Mouse (Mus musculus) layer of hippocampus, postnatal 14 days (tissue): ENCODE measurements around the gene Plekha7. TPM values are rescaled to one million over a fixed set of nuclear protein-coding genes. Genes with fewer than 3 reads are reported as not detected.

Source experiments
- DNase-seq, 2 experiments: peaks; one replicate each; pipeline ENCODE4 v3.0.0; 2021 to 2022; ENCODE audit warnings: low spot score in 2 of 2, mixed read lengths in 1 of 2
- total RNA-seq, 2 experiments: library from RNA; stranded (reverse); gene quantifications; 2 replicates each; pipeline ENCODE4 v1.2.3; 2021

The Plekha7 gene
- total RNA-seq, 2 experiments from 2014 or later, result 15.3 to 26.0 TPM

GRCm38 (mm10) chr7:116223010-116223783, 85.0 kb downstream of the Plekha7 start:
- DNase-seq, result no peak

- no peak for DNase-seq
Observed at GRCm38 (mm10) chr7:116222288-116223009, 85.7 kb downstream of the Plekha7 start.

- DNase-seq, result no peak
Observed at GRCm38 (mm10) chr7:116221883-116222282, 86.3 kb downstream of the Plekha7 start.

DNA sequence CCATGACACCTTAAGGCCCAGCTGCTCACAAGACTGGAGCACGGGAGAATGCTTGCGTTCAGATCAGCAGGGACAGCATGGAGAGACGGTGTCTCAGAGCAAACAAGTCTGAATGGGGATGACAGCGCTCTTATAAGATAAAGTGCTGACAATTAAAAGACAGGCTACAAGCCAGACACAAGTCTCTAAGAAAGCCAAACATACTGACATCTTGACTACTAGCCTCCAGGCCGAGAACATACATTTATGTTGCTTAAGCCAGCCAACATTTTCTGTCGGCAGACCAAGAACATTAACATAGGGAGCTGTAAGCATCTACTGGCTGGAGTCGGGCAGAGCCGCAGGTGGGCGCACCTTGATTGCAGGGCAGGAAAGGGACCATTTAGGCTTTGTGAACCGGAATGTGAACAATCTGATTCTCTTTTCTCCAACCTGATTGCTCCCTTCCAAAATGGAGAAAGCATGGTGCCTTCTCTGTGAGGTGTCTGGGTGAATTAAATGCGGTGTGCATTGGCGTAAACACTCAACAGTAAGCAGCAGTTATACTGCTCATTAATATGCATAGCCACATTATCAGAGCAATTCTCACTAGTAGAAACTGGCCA, 88.0 kb downstream of the Plekha7 start:
- DNase-seq, result no peak

DNA sequence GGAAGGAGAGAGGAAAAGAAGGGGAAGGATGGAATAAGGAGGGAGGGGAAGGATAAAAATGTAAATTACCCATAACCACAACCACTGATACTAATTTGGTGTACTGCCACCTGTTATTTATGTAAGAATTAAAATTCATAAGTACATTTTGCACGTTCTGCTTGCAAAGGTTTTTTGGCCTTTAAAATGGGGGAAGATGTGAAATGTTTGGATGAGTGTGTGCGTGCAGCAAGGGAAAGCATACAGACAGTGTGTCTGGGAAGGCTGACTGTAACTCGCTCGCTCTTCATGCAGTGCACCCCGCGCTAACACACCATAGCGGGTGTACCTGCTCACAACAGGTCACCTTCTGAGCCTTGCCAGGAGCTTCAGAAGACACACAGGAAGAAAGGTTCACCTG, 90.4 kb downstream of the Plekha7 start:
- no peak for DNase-seq

- no peak for DNase-seq
Observed at GRCm38 (mm10) chr7:116211904-116212303, 96.3 kb downstream of the Plekha7 start.

DNA sequence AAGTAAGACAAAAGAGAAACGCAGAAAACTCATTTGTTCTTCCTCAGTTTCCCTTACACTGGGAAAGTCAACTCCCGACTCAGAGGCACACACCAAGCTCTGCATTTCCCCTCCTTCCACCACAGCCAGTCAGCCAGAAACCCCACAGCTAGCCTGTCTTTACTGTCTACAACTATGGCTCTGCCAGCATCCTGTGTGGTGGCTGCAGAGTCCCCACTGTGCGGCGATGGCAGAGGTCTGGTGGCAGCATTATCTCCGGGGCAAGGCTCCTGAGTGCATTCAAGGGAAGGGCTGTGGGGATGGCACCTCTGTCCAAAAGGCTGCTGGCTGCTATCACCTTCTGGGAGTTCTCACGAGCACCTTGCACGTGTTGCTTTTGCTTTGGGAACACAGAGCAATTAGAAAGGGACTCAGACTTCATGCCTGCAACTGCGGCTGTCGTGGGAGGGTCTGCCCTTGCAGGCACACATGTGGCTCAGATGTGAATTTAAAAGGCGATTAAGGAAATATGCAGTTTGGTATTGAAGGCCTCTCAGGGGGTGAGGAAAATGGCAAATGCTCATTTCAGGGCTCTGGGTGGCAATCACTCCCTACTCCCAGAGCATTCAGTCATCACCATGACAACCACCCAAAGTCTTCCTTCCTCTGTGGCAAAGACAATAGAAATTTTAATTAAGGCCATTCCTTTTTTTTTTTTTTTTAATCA, 98.1 kb downstream of the Plekha7 start:
- DNase-seq, result no peak

- no peak for DNase-seq
Observed at GRCm38 (mm10) chr7:116208880-116209279, 99.3 kb downstream of the Plekha7 start.

DNA sequence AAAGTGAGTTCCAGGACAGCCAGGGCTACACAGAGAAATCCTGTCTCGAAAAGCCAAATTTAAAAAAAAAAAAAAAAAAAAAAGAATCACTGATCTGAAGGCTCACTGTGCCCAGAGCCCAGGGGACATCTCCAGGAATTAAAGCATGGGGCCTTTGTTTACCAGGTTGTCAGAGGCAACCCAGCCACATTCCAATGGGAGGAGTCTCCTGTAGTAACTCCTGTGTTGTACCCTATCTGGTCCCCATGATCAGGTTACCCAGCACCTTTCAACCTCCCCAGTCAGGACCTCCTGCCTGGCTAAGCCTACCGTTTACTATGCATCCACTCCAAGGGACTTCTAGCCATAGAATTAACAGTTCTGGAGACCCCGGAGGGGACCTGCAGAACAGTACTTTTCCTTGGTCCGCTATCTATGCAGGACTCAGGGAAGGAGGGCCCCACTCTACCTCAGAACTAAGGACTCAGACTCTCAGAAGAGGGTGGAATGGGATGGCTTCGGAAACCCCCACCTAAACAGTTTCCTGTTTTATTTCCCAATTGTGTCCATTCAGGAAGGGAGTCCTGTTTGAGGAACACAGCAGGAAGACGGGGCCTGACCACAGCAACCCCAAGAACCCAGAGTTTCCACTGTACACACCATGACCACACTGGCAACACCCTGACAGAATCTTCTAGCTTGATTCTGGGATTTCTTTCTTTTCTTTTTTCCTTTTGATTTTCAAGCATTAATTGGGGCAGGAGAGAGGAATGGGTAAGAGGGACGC, 101.2 kb downstream of the Plekha7 start:
- DNase-seq, result no peak

DNA sequence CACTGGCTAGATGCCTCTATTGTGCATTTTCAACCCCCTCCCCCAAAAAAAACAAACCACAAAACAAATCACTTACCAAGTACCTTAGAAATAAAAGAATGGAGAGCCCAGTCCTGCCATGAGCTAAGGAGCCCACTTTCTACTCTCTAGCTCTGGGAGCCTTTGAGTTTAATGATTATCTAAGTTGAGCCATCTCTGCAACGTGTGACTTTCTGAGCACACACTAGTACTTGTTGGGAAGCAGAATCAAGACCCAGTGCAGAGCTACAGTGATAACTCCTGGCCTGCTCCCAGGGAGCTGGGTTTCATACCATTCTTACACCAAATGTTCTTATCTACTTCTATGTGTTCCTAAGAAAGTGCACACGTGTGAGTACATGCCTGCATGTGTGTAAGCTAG, 102.7 kb downstream of the Plekha7 start:
- DNase-seq, result no peak

DNA sequence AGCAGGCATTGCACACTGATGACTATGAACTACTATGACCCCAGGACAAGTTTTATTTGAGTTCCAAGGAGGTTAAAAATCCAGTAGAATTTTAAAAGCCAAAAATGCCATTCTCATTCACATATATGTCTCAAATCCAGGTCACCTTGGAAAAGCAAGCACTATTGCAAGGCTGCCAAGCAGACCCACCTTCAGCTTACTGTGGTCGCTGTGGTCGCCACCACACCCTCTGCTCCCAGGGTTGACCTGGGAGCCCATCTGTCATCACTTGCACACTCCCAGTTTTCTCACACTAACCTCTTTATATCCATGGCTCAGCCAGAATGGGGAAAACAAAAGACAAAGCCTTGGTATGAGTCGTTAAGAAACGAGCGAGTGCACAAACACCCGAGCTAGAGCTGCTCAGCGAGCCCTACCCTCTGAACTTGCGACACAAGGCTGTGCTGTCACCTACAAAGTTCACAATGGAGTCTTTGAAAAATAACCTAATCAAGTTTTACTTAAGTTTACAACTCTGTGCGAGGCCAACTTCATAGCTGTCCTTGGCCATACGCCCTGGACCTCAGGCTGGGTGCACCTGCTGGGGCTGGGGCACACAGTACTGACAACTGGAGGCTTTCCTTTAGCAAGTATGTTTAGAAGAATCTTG, 106.0 kb downstream of the Plekha7 start:
- no peak for DNase-seq

DNA sequence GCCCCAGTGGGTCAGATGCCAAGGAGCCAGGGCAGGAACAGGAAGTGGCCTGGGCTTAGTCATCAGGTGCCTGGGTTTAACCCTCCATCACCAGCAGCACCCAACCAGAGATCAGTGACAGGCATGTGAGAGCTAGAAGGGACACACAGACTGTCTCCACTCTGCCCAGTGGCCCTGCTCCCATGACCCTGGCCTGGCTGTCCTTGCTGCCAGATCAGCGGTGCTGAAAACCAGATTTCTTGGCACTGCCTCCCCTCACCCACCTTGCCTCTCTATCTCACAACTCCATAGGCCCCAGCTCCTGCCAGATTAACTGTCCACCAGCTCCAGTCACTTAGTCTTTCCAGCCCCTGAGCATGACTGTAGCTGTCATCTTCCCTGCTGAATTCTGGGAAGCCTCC, 107.2 kb downstream of the Plekha7 start:
- DNase-seq, result no peak

- DNase-seq, result no peak
Observed at GRCm38 (mm10) chr7:116200544-116200943, 107.6 kb downstream of the Plekha7 start.

DNA sequence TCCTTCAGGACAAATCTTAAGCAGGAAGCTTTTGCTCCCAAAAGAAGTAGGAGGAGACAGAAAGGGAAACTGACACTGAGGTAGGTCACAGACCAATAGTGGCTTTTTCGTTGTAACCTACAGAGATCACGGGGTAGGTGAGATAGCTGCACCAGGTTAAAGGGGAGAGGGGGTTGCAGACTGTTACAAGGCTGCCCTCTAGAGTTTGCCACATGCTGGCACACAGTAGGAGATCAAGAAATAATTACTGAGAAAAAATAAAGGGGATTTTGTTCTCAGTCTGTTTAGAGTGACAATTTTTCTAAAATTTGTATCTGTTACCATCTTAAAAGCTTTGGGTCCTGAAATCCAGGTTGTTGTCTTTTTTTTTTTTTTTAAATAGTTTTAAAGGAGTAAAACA, 109.3 kb downstream of the Plekha7 start:
- no peak for DNase-seq

- no peak for DNase-seq
Observed at GRCm38 (mm10) chr7:116198407-116198806, 109.8 kb downstream of the Plekha7 start.

GRCm38 (mm10) chr7:116196974-116197679, 111.0 kb downstream of the Plekha7 start:
- no peak for DNase-seq

DNA sequence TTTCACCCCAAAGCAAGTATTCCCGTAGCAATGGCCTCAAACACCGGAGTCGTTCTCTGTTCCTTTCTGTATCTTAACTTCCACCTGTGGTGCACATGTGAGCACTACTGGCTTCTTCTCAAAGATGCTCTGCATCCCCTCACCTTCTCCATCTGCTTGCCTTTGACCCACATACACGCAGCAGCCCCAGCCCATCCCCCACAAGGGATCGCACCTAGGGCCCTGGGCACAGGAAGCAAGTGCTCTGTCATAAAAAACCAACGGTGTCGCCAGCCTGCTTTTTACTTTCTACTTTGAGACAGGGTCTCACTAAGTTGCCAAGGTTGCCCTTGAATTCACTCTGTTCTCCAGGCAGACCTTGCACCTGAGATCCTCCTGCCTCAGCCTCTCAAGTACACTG, 113.2 kb downstream of the Plekha7 start:
- no peak for DNase-seq

- no peak for DNase-seq
Observed at GRCm38 (mm10) chr7:116192966-116193365, 115.2 kb downstream of the Plekha7 start.

DNA sequence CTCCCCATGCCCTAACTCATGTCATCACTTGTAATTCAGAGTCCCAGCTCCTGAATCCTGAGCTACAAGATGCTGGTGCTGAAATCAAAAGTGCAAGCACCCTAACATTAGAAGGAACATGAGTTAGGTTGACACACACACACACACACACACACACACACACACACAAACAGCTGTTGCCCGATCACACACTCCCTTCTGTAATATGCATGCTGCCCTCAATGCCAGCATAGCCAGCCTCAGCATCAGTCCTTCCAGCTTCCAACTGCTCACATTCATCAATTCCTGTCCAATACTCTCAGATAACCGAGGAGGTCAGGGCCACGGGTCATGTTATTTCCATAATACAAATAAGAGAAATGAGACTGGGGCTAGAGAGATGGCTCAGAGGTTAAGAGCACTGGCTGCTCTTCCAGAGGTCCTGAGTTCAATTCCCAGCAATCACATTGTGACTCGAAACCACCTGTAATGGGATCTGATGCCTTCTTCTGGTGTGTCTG, 116.0 kb downstream of the Plekha7 start:
- DNase-seq, result no peak
